ENCODE assay signal across 28 mouse cellular contexts in genomic region chr2:135394698-135395097, GRCm38 (mm10).
"Had no signal": no experiment of that assay in that cellular context is flagged by ENCODE, and none has a peak within 500 bp of the region (broad histone marks: within the 10 kb centered on the region; RNA-seq: fewer than 3 reads in every experiment).

No protein-coding gene starts in this region.

- H3K4me1 ChIP-seq: embryonic facial prominence, embryonic 10.5 days; embryonic facial prominence, embryonic 12.5 days; embryonic facial prominence, embryonic 15.5 days; forebrain, embryonic 10.5 days; forebrain, embryonic 12.5 days; forebrain, embryonic 13.5 days; forebrain, embryonic 15.5 days had no signal

- H3K4me3 ChIP-seq: embryonic facial prominence, embryonic 10.5 days; embryonic facial prominence, embryonic 12.5 days; embryonic facial prominence, embryonic 13.5 days; embryonic facial prominence, embryonic 15.5 days; erythroblast, embryonic 14.5 days; forebrain, embryonic 10.5 days; forebrain, embryonic 12.5 days; forebrain, embryonic 13.5 days; forebrain, embryonic 15.5 days; gastrocnemius, adult 2 months; heart, adult 2 months had no signal

- H3K36me3 ChIP-seq: embryonic facial prominence, embryonic 10.5 days; embryonic facial prominence, embryonic 12.5 days; embryonic facial prominence, embryonic 13.5 days; embryonic facial prominence, embryonic 15.5 days; forebrain, embryonic 10.5 days; forebrain, embryonic 12.5 days; forebrain, embryonic 15.5 days had no signal

- H3K9ac ChIP-seq: embryonic facial prominence, embryonic 12.5 days; embryonic facial prominence, embryonic 13.5 days; embryonic facial prominence, embryonic 15.5 days; forebrain, embryonic 12.5 days; forebrain, embryonic 13.5 days; forebrain, embryonic 15.5 days; forebrain, postnatal 0 days had no signal

- H3K27ac ChIP-seq: embryonic facial prominence, embryonic 10.5 days; embryonic facial prominence, embryonic 12.5 days; embryonic facial prominence, embryonic 13.5 days; embryonic facial prominence, embryonic 15.5 days; forebrain, embryonic 10.5 days; forebrain, embryonic 12.5 days; forebrain, embryonic 13.5 days; forebrain, embryonic 15.5 days; gastrocnemius, adult 2 months; heart, adult 2 months had no signal

- H3K9me3 ChIP-seq: embryonic facial prominence, embryonic 10.5 days; embryonic facial prominence, embryonic 12.5 days; embryonic facial prominence, embryonic 13.5 days; embryonic facial prominence, embryonic 15.5 days; forebrain, embryonic 10.5 days; forebrain, embryonic 12.5 days; forebrain, embryonic 13.5 days; forebrain, embryonic 15.5 days had no signal

- DNase-seq: cerebellum, adult 8-10 months; cerebellum, adult 9-10 months; cerebellum, adult 9-11 months; cerebellum, postnatal 10 days; cerebellum, postnatal 14 days; cerebellum, postnatal 25 days; cerebellum, postnatal 36 days; embryo, embryonic 11 days; forebrain, postnatal 0 days; gastrocnemius, adult 2 months; gastrocnemius, postnatal 10 days; gastrocnemius, postnatal 14 days; gastrocnemius, postnatal 25 days; gastrocnemius, postnatal 36 days; heart, adult 11 months; heart, adult 18-20 months; heart, adult 2 months had no signal

- H3K4me2 ChIP-seq: embryonic facial prominence, embryonic 12.5 days; embryonic facial prominence, embryonic 13.5 days; embryonic facial prominence, embryonic 15.5 days; forebrain, embryonic 12.5 days; forebrain, embryonic 13.5 days; forebrain, embryonic 15.5 days had no signal

- H3K27me3 ChIP-seq: embryonic facial prominence, embryonic 12.5 days; embryonic facial prominence, embryonic 13.5 days; embryonic facial prominence, embryonic 15.5 days; forebrain, embryonic 12.5 days; forebrain, embryonic 13.5 days; forebrain, embryonic 15.5 days had no signal

- ATAC-seq: forebrain, embryonic 13.5 days; forebrain, embryonic 14.5 days; forebrain, embryonic 15.5 days; forebrain, embryonic 16.5 days; forebrain, postnatal 0 days had no signal
